Mouse (Mus musculus) right cerebral cortex, adult 2 months (tissue): ENCODE data around the gene Tenm2.

Experiments
- DNase-seq, 2 experiments: peaks; one replicate each; pipeline ENCODE4 v3.0.0; 2021 to 2022; ENCODE audit warnings: low spot score in 2 of 2

Gene Tenm2

DNA sequence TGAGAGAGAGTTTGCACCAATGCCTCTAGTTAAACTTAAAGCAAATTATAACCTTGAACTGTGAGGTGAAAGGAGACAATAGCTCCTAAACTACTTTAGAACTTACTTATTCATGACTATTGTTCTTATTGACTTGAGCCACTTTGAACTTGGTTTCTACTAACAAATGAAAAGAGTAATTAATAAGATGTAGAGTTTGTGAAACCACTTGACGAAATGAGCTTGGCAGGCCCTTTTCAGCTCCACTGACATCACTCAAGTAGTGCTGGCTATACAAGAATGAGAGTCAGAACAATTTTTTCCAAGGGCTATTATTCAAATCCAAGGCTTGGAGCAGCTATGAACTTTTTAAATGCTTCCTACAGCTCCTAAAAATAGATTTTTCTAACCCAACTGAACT lies 643.3 kb downstream of the Tenm2 start:
- no peak for DNase-seq

DNA sequence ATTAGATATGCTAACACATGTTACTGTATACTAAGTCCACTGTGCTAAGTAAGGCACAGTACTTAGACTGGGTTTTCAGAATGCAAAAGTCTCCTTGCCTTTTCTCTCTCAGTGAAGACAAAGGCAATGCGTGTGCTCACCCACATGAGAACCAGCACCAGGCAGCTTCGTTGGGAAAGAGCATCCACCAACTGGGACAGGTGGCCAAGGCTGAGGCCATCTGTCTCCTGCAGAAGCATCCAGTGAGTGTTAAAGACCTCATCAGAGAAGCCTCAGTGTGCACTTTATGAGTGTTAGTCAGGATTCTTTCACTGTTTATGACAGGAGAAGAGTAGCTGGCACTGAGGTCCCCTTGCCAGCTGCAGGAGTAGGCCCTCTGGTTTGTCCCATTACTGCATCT lies 669.6 kb downstream of the Tenm2 start:
- DNase-seq = peak; percentile 44 to 52

DNA sequence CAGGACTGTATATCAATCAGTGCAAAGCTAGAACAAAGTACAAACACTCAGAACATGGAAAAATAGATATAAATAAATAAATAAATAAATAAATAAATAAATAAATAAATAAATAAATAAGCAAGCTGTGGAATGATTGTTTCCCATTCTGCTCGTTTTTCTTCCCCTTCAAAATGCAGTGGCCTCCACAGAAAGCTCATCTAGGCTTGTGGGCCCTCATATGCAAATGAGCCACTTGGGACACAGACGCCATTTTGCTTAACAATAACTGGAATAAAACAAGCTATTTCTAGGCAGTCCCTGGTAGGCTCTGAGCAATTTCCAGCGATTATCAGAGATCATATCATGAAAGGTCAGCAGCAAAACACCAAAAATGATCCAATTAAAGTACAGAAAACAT lies 672.9 kb downstream of the Tenm2 start:
- no peak for DNase-seq

DNA sequence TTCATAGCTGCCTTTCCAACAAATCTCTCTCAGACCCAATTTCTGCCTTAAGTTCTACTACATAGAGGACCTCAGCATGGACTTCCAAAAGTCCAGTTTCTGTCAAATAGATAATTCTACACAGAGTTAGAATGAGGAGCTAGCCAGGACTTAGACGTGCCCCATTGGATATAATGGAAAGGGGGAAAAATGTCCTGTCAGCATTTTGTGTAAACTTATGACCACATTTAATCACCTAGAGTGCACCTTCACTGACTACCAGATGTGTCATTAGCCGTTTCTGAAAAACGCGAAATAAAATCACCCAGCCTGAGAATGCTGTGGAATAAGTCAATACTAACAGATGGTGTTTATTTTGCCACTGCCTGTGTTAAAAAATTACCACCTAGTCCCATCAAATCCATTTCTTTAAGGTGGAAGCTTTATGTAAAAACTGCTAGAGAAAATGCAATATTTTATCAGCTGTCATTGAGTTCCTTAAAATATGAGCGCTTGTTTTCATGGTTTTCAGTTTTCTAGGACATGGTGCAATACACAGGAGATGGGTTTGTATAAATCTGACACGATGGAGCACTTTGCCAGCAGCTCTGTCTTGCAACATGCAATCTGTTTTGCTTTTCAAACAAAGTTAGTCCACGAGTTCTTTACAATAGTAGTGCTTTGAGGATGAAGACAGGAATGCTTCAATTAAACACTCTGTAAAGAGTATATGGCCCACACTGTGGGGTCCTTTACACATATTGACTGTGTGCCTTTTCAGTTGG lies 674.8 kb downstream of the Tenm2 start:
- no peak for DNase-seq

DNA sequence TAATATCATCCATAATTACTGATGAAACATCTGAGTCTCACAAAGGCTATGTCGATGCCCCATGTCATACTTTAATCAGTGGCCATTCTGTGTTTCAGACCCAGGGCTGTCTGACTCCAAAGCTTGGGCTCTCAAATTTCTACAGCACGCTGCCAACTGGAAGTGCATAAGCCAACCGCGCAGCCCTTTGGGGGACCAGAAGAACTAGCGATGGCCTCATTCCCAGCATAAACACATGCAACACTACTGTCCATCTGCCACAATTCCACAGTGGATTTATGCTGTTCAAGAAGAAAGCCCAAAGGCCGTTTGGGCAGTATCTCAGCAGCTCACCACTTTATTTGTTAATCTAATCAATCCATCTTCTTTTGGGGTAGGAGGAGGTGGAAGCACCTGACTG lies 678.4 kb downstream of the Tenm2 start:
- no peak for DNase-seq

DNA sequence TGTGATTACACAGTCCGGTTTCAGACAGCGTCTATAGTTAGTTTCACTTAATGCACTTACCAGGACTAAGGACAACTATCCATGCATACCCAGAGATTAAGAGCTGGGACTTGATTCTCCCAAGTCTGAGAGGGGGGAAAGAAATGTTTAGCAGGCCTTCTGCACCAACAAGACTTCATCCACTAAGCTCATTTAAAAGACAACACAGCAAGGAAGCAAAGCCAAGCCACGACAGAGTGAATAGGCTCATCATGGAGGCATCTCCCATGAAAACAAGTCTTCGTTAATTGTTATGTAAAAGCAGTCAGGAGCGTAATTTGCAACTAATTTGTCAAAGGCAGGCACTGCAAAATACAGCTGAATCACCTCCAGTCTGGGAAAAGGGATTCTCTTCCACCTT lies 682.5 kb downstream of the Tenm2 start:
- DNase-seq = no peak

DNA sequence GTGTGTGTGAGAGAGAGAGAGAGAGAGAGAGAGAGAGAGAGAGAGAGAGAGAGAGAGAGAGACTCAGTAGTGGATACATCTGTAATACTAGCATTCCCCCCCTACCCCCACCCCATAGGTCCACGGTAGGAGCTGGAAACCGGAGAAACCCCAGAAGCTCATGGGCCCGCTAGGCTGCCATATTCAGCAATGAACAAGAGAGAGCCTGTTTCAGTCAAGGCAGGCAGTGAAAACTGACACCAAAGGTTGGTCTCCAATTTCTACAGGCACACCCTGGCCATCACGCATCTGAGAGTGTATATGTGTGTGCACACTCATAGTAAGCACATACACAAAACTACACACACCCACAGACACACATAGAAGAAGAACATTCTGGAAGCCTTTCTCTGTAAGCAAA lies 685.1 kb downstream of the Tenm2 start:
- no peak for DNase-seq

DNA sequence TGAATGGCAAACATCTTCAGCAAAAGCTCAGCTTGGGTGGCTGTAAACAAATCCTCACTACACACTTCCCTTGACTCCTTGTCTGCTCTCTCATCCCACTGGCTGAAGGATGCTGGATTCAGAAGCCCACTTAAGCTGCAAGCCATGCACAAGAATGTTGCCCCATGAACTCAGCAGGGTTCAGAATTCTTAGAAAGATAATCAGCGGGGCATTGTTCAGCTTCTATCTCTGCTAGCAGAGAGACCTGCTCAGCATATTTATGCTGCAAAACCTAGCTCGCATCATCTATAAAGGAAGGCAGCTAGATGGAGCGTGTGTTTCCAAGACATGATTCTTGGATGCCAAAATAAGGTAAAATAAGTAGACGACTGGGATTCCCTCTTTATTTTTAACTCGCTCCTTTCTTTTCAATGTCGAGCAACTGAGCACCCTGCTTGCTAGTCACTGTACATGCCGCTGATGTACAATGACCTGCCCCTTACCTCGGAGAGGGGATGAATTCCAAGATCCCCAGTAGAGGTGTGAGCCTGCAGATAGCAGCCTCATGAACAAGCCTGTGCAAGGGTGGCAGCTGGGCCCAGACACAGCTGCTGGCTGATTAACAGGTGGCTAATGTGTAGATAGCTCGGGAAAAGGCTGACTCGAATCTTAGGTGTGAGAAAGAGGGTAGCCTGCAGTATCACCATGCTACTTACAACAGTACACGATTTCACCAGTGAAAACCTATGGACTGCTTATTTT lies 686.2 kb downstream of the Tenm2 start:
- no peak for DNase-seq

DNA sequence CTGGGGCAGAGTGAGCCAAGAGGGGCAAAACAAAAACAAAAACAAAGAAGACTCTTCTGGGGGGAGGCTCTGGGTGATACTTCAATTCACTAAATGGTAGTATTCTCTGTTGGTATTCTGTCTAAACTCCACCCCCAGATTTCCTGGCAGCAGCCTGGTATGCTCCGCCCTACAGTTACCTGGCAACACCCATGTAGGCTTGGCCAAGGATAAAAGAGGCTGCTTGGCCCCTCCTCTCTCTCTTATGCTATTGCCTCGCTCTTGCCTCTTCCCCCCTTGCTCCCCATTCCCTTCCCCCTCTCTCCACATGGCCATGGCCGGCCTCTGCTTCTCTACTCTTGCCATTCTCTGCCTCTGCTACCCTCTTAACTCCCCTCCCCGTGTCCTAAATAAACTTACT lies 687.6 kb downstream of the Tenm2 start:
- DNase-seq = no peak

DNA sequence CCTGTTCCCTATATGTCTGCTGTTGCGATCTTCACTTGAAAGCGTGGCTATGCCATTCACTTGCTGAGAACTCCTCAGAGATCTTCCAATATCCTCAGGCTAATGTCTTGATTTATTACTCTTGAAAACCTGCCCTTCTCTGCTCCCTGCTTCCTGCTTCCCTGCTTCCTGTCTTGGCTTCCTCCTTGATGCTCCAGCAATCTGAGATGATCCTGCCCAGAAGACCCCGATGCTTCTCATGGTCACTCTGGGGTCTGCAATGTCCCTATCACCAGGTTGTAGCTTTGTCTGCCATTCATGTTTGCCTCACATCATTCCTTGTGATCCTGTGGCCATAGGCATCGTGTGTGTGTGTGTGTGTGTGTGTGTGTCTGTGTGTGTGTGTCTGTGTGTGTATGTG lies 697.6 kb downstream of the Tenm2 start:
- no peak for DNase-seq

DNA sequence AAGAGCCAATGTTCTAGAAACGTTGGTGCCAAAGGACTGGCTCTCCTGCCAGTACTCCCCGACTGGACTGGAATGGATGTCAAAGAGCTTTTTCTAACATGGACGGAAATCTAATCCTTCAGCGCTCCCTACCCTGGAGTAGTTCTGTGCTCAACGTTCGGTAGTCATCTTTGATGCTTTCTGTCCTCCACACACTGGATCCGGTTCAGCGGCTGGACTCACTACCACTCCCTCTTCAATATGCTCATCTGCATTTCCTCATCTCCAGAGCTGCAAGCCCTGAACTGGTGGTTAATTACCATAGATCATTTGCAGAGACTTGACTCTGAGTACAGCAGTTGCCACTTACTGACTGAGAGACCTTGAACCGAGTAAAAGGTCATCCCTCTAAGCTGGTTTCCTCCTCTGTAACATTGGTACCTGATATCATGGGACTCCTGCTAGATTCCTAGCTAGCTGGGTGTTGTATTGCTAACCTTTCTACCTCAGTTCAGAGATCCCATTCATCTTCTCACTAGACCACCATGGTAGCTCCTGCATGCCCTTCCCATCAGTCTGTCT lies 698.1 kb downstream of the Tenm2 start:
- DNase-seq = no peak

DNA sequence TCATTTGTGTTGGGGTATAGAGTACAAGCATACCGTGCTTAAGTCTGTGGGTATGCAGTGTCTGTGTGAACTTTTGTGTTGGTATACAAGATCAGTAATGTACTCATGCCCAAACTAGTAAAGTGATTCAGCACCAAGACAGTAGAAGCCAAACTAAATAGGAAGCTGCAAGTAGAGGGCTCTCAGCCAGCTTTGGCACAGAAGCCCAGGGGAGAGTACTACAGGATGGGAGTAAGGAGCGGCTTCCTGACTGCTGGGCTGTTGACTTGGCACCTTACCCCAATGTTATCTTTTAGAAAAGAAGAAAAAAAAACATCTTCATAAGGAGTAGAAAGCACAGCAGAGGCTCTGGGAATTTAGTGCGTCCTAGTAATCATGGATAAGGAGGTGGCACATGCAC lies 700.2 kb downstream of the Tenm2 start:
- no peak for DNase-seq

DNA sequence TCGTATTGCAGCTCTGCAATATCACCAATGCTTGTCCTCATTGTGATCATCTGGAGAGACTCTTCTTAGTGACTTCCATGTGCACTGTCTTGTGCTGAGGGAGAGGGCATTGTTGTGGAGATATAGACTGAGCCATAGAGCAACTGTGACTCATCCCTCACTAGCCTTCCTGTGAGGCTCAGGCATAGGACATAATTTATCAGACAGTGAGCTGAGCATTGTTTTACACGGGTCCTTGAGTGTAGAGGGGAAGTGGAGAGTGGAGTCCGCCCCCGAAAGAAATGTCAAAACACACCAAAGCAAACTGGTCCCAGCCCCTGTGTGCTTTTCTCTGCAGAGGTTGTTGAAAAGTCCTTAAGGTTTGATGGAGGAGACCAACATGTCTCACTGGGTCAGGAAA lies 704.1 kb downstream of the Tenm2 start:
- DNase-seq = no peak

DNA sequence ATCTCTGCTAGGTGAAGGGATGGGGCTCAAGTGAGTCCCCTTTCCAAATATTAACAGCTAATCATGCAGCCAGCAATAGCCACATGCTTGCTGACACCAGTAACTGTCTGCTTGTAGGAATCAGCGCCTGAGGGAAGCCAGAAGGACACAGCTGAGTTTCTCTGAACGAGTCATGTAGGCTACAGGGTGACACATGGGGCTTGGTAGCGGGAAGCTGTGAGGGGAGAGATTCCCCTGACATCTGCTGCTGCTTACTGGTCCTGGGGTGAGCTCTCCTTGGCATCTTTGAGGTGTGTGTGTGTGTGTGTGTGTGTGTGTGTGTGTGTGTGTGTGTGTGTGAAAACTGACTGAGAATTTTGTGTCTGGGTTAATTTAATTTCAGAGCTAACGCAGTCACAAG lies 708.3 kb downstream of the Tenm2 start:
- DNase-seq = no peak

DNA sequence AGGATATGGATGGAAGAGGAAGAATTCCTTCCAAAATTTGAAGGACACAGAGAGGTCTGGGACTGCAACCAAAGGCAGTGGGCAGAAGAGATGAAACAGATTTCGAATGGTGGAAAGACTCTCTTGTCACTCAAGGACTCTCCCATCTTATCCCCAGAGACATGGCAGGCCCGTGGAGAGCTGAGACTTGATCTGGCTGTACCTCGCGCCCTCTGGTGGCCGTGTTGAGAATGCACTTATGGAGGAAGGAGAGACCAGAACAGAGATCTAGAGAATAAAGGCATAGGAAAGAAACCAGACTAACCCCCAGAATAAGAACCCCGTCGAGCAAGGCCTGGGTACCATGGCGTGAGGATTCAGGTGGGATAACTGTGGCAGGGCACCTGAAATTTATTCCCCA lies 709.4 kb downstream of the Tenm2 start:
- peak; percentile 92 to 93 for DNase-seq

DNA sequence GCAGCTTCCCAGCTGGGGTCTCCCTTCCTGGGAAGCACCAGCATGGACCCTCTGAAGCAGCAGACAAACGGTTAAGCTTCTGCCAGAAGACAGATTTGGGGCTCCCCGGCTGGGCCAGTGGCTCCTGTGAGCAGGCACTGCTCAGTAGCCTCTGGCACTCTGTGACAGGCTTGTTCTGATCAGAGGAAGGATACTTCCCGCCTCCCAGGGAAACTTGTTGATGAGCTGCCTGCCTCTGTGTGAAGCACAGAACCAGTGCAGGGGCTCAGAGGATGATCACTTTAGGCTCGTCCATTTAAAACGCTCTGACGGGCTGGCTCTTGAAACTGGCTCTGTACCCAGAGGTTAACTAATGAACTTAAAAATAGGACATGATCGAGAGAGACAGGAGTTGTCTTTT lies 723.3 kb downstream of the Tenm2 start:
- no peak for DNase-seq

DNA sequence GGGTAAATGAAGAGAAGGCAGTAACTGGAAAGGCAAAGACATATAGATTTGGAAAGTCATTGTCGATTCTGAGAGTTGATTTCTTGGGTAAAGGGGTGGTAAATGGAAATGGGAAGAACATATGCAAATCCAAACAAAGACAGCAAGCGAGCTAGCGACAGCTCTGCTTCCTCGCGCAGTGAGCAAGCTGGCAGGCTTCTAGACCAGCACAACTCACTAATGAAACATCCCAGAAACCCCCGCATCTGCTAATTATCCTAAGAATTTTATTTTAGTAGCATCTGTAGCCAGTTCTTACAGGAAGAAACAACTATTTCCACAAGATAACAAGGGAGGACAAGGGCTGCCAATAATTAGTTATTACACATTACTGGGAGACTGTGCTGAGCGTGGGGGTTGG lies 727.5 kb downstream of the Tenm2 start:
- DNase-seq = peak; percentile 32 to 34

DNA sequence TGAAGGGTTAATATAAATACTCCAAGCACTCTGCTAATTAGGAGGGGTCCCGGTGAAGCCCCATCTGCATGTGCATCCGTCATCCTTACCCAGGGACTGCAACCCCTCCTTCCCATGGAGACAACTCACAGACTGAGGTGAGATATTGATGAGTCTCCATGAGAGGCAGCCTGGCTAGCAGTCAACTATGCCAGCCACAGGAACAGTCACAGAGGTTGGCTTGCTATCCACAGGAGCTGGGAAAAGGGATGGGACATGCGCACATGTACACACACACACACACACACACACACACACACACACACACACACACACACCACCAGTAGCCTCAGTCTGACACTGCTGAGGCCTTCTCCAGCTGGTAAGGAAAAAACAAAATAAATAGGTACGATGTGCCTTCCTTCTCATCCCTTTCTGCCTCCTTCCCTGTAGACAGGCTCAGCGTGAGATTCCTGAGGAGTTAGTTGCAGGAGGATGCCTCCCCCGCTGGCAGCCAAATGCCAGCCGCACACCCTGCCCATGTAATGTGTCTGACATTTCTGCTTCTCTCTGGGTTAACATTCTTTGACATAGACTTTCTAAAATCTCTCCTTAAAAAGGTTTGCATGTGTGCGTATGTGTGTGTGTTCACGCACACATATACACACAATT lies 740.7 kb downstream of the Tenm2 start:
- peak; percentile 50 to 52 for DNase-seq

DNA sequence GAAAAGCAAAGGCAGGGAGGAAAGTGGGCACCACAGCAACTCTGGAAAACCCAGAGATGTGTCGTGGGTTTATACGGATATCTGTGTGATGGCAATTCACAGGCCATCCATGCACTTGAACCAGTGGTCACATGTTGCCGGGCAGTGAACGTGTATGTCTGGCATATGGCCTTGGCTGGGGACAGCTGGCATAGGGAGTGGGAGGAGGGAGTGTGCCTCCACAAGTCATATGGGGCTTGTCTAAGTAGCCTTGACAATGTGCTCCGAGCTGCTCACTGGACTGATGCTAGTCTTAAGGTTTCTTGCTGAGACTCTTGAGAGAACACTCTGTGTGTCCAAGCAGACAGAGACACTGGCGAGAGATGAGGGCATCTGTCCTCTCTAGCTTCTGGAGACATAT lies 743.5 kb downstream of the Tenm2 start:
- no peak for DNase-seq

DNA sequence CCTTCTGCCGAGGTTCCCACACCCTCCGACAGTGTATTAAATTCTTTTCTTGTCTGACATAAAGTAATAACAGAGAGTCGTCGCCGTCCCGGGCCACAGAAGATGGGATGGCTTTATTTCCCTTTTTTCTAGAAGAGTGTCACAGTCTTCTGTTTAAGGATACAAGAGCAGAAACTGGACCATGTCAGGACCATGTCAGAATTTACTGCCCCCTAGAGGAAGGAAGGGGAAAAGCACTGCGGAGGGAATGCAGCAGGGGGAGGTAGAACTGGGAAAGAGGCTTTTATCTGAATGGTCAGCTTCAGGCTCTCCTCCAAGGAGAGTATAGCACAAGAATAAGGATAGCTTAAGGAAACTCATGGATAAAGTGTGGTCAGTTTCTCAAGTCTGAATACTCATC lies 745.7 kb downstream of the Tenm2 start:
- DNase-seq = no peak

DNA sequence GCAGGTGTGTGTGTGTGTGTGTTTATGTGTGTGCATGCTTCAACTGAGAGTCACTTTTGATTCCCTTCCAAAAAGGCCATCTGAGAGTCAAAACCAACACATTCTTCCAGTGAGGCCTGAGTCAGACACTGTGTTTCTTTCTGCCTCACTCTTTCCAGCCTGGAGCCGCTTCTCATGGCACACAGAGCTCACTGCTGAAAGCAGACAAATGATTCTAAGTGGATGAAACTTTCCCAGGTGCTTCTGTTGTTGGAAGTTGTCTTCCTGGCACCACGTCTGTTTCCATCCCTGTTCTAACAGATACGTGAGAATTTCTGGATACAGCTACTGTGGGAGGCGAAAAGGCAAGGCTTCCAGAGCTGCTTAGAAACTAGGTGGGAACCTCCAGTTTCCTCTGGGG lies 747.1 kb downstream of the Tenm2 start:
- no peak for DNase-seq

DNA sequence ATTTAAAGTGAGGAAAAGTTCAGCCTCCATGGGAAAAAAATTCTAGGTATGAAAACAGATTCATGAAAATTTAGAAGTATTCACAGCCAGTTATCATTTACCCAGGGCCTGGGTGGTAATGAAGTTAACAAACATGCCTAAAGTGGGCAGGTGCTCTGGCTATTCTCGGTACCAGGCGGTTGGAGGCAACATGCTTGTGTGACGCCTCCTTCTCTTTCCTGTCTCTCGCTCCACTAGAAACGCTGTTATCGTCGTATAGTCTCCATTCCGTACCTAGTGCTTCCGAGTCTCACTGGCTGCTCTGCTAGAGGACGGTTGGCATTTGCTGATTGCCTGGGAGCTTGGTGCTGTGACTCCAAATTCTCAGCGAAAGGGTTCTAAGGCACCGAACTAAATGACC lies 749.7 kb downstream of the Tenm2 start:
- no peak for DNase-seq
